Mouse (Mus musculus): ENCODE measurements around the gene Pgghg.

DNA sequence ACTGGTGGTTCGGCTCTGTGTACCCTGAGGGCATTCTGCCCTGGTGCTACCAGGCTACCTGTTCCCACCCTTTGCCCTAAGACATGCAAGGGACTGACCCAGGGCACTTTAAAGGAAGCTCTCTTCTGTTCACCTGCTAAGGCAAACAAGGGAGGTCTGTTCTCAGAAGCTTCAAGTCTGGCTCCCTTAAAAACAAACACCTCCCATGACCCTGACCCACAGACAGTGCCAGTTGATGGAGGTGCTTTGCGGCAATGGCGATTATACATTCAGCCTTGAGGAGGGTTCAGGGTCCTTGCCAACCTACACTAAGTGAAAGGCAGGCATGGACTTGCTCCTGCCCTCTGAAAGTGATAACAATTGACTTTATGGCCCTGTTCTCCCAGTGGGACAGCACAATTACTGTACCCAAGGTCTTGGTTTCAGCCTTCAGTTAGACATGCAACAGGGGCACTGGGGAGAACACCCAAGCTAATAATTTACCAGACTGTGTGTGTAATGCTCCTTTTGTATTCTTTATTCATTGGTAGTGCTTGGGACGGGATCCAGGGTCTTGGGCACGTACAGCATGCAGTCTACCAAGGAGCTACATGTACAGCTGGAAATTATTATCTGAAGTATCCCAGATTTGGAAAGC, 28.2 kb upstream of the Pgghg start:
- TF ChIP-seq CTCF (IDR thresholded peaks at IDR 0.05; ENCODE audit: low read depth, low read length) (no peak), TAL1 (conservative IDR thresholded peaks at IDR 0.05; ENCODE audit: low read depth, low read length) (no peak), GATA1 (IDR thresholded peaks at IDR 0.05; ENCODE audit: borderline replicate concordance, low read length) (no peak)

All from G1E (cell line).